Mouse (Mus musculus): ENCODE measurements at regions not wholly inside any gene's neighbourhood (a gene's known extent, or its start where the extent isn't known, plus 50 kb on each side); places are given as distances from the start of the nearest gene placed in this dataset.

GRCm38 (mm10) chr15:5446040-5446755 is 202.2 kb upstream of the Ptger4 start:
- peak; percentile 47 for DNase-seq (ENCODE audit: low read depth, low spot score)

GRCm38 (mm10) chr15:5446756-5447314 is 202.8 kb upstream of the Ptger4 start:
- H3K79me2 ChIP-seq (ENCODE audit: control insufficient read depth, insufficient read depth, low read length, poor library complexity): no peaks in the 10 kb centered on the region
- no peak overlapping the region for H3K4me3 ChIP-seq (ENCODE audit: control insufficient read depth in 1 of 2, insufficient read depth in 1 of 2, low read depth in 2 of 2, low read length in 2 of 2)
- H3K27me3 ChIP-seq (ENCODE audit: control insufficient read depth in 1 of 2, insufficient read depth in 2 of 2, low read length in 2 of 2): no peaks in the 10 kb centered on the region
- no peak for TF ChIP-seq GATA1 (IDR thresholded peaks at IDR 0.05; ENCODE audit: low read depth, low read length)
- no peak for TF ChIP-seq UBTF (IDR thresholded peaks at IDR 0.05; ENCODE audit: borderline replicate concordance, insufficient read depth, low read depth, low read length)
- TF ChIP-seq POLR2AphosphoS5 (IDR thresholded peaks at IDR 0.05; ENCODE audit: borderline replicate concordance, low read depth, low read length): no peak
- no peak for TF ChIP-seq ZC3H11A (IDR thresholded peaks at IDR 0.05; ENCODE audit: low read depth, low read length)
- no peak for TF ChIP-seq RCOR1 (IDR thresholded peaks at IDR 0.05; ENCODE audit: low read depth, low read length)
- TF ChIP-seq JUND (IDR thresholded peaks at IDR 0.05; ENCODE audit: low read depth, low read length): no peak
- no peak for TF ChIP-seq SMC3 (IDR thresholded peaks at IDR 0.05; ENCODE audit: low read depth, low read length)
- no peak overlapping the region for H3K9ac ChIP-seq (ENCODE audit: control insufficient read depth, low read depth, low read length, poor library complexity, severe bottlenecking)
- no peak for DNase-seq (ENCODE audit: low read depth, low spot score)
- H3K9me3 ChIP-seq (replicated peaks; ENCODE audit: insufficient read depth, low read length): no peaks in the 10 kb centered on the region
- peaks cover 0 to 5% of the 10 kb centered on the region in 2 experiments; a peak in 1 of 4 replicates for H3K4me1 ChIP-seq (ENCODE audit: control insufficient read depth in 1 of 2, insufficient read depth in 2 of 2, low read length in 2 of 2)
- peaks cover 0 to 4% of the 10 kb centered on the region in 2 experiments; a peak in 2 of 4 replicates for H3K36me3 ChIP-seq (ENCODE audit: control insufficient read depth in 1 of 2, insufficient read depth in 2 of 2, low read length in 2 of 2)
- H3K27ac ChIP-seq (ENCODE audit: control insufficient read depth, low read depth, low read length): no peak overlapping the region

More at GRCm38 (mm10) chr15:5446040-5446755, 202.2 kb upstream of the Ptger4 start:
- TF ChIP-seq ZMIZ1 (IDR thresholded peaks at IDR 0.05; ENCODE audit: low read depth, low read length) (no peak), ETS1 (IDR thresholded peaks at IDR 0.05; ENCODE audit: low read depth, low read length) (peak; percentile 77), MEF2A (IDR thresholded peaks at IDR 0.05; ENCODE audit: extremely low read depth, insufficient replicate concordance, low read depth, low read length, poor library complexity, severe bottlenecking) (peak; percentile 92; the same call in 1 of the 2 replicates), E2F4 (IDR thresholded peaks at IDR 0.05; ENCODE audit: borderline replicate concordance, low read depth, low read length) (no peak), POLR2AphosphoS5 (IDR thresholded peaks at IDR 0.05; ENCODE audit: borderline replicate concordance, low read depth, low read length) (no peak), ELF1 (IDR thresholded peaks at IDR 0.05; ENCODE audit: low read depth, low read length) (0 out of 2 replicates have a peak, but pooled peaks have one; percentile 4), GATA1 (IDR thresholded peaks at IDR 0.05; ENCODE audit: low read depth, low read length) (peak; percentile 58; the same call in 1 of the 2 replicates), NRF1 (IDR thresholded peaks at IDR 0.05; ENCODE audit: insufficient read depth, low read depth, low read length, poor library complexity, severe bottlenecking) (no peak), HCFC1 (IDR thresholded peaks at IDR 0.05; ENCODE audit: low read depth, low read length) (no peak), KAT2A (conservative IDR thresholded peaks at IDR 0.05; ENCODE audit: low read depth, low read length) (no peak), RCOR1 (IDR thresholded peaks at IDR 0.05; ENCODE audit: low read depth, low read length) (no peak), USF2 (IDR thresholded peaks at IDR 0.05; ENCODE audit: borderline replicate concordance in 1 of 2, insufficient read depth in 1 of 2, low read depth in 1 of 2, low read length in 2 of 2) (no peak), EP300 (IDR thresholded peaks at IDR 0.05; ENCODE audit: low read depth in 1 of 2, low read length in 2 of 2) (peak; percentile 10 to 26; a peak in 2 of 4 replicates)
- H3K9ac ChIP-seq (ENCODE audit: control insufficient read depth, low read depth, low read length, poor library complexity, severe bottlenecking): no peak overlapping the region
- H3K27me3 ChIP-seq (ENCODE audit: control insufficient read depth in 1 of 2, insufficient read depth in 2 of 2, low read length in 2 of 2): no peaks in the 10 kb centered on the region
- H3K36me3 ChIP-seq (ENCODE audit: control insufficient read depth in 1 of 2, insufficient read depth in 2 of 2, low read length in 2 of 2): peaks cover 0 to 4% of the 10 kb centered on the region in 2 experiments; a peak in 2 of 4 replicates
- H3K9me3 ChIP-seq (replicated peaks; ENCODE audit: insufficient read depth, low read length): no peaks in the 10 kb centered on the region
- no peaks in the 10 kb centered on the region for H3K79me2 ChIP-seq (ENCODE audit: control insufficient read depth, insufficient read depth, low read length, poor library complexity)
- no peak overlapping the region for H3K4me3 ChIP-seq (ENCODE audit: control insufficient read depth in 1 of 2, insufficient read depth in 1 of 2, low read depth in 2 of 2, low read length in 2 of 2)
- no peak overlapping the region for H3K27ac ChIP-seq (ENCODE audit: control insufficient read depth, low read depth, low read length)
- H3K4me1 ChIP-seq (ENCODE audit: control insufficient read depth in 1 of 2, insufficient read depth in 2 of 2, low read length in 2 of 2): peaks cover 0 to 5% of the 10 kb centered on the region in 2 experiments; a peak in 1 of 4 replicates

Measured in MEL (cell line).